Mouse (Mus musculus) ES-Bruce4 (cell line): ENCODE results near the gene Esrrg. TPM values are rescaled to one million over a fixed set of nuclear protein-coding genes. Genes with fewer than 3 reads are reported as not detected.

Source experiments
- H3K27ac ChIP-seq: 2 replicates; pipeline ENCODE4 v1.5.1; 2012; ENCODE audit warnings: low read length, inconsistent platforms; ENCODE audit not compliant: insufficient read depth
- H3K27me3 ChIP-seq: 2 replicates; pipeline ENCODE4 v1.6.1; 2012; ENCODE audit warnings: mild to moderate bottlenecking, low read length, inconsistent platforms; ENCODE audit not compliant: control insufficient read depth, poor library complexity, insufficient read depth, severe bottlenecking
- H3K36me3 ChIP-seq: 2 replicates; pipeline ENCODE4 v1.6.1; 2012; ENCODE audit warnings: inconsistent platforms, mild to moderate bottlenecking, low read length, moderate library complexity; ENCODE audit not compliant: control insufficient read depth, poor library complexity, insufficient read depth, severe bottlenecking
- H3K4me1 ChIP-seq: one replicate; pipeline ENCODE4 v1.8.1; 2011; ENCODE audit warnings: low read length; ENCODE audit not compliant: control insufficient read depth, insufficient read depth
- H3K4me3 ChIP-seq: 2 replicates; pipeline ENCODE4 v1.5.1; 2011; ENCODE audit warnings: low read depth, mild to moderate bottlenecking, low read length
- H3K9ac ChIP-seq: 2 replicates; pipeline ENCODE4 v1.6.1; 2012; ENCODE audit warnings: low read depth, mild to moderate bottlenecking, inconsistent platforms; ENCODE audit not compliant: poor library complexity, severe bottlenecking
- H3K9me3 ChIP-seq: replicated peaks from 2 replicates; pipeline ENCODE4 v1.6.1; 2012; ENCODE audit warnings: mild to moderate bottlenecking, low read length, inconsistent platforms; ENCODE audit not compliant: control insufficient read depth, poor library complexity, insufficient read depth, severe bottlenecking
- CTCF ChIP-seq: IDR thresholded peaks from one replicate; pipeline ENCODE4 v1.8.1; 2011; ENCODE audit warnings: low read depth, low read length
- EP300 ChIP-seq: IDR thresholded peaks from 2 replicates; pipeline ENCODE4 v1.6.1; 2011; ENCODE audit warnings: low read depth, low read length; ENCODE audit not compliant: insufficient read depth
- POLR2A ChIP-seq: IDR thresholded peaks from one replicate; pipeline ENCODE4 v1.8.1; 2011; ENCODE audit warnings: low read length; ENCODE audit not compliant: insufficient read depth
- polyA plus RNA-seq: library from polyadenylated mRNA; stranded (reverse); fragments of >200 nt; gene quantifications from 2 replicates; pipeline ENCODE4 v1.2.4, GENCODE M21; 2011; ENCODE audit warnings: low read depth; ENCODE audit not compliant: missing spikeins, insufficient read depth, insufficient read length

Esrrg gene
- polyA plus RNA-seq, 1 experiment, result not detected

DNA sequence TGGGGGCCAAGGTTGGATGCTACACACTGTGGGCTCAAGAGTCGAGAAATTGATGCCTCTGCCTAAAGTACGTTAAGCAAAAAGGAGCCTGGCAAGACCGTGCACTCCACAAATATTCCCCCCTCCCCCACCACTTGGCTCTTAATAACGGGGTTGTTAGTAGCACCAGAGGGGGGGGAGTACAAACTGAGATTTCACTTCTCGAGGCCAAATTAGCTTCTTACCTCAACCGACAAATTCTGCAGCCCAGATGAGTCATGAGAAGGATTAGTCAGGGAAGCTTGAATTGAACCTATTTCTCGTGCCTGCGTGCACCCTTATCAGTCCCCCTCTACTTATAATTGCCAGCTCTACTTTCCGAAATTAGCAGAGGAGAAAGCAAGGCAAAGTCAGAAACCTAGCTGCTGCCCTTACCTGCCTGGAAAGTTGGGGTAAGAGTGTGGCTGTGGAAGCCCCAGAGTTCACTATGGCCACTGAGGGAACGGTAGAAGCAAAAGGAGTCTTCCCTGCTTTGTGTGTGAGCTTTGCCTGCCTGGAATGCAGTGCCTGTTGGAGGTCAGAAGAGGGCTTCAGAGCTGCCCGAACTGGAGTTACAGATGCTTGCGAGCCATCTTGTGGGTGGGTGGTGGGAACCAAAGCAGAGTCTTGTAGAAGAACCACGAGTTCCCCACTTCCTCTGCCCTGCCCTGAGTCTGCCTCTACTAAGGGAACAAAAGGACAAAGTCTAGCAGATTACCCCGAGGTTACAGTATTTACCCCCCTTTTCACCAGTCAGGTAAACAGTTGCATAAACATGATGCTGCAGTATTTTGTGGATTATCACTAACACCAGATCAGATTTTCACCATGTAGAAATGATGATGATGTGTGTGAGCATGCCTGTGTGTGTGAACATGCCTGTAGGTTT is 409.6 kb downstream of the Esrrg start:
- H3K4me1 ChIP-seq, result no peaks in the 10 kb centered on the region
- H3K36me3 ChIP-seq, result no peaks in the 10 kb centered on the region
- TF ChIP-seq POLR2A (no peak), EP300 (no peak), CTCF (no peak)
- no peak overlapping the region for H3K4me3 ChIP-seq
- no peak overlapping the region for H3K9ac ChIP-seq
- no peaks in the 10 kb centered on the region for H3K9me3 ChIP-seq
- no peaks in the 10 kb centered on the region for H3K27me3 ChIP-seq
- H3K27ac ChIP-seq, result no peak overlapping the region

DNA sequence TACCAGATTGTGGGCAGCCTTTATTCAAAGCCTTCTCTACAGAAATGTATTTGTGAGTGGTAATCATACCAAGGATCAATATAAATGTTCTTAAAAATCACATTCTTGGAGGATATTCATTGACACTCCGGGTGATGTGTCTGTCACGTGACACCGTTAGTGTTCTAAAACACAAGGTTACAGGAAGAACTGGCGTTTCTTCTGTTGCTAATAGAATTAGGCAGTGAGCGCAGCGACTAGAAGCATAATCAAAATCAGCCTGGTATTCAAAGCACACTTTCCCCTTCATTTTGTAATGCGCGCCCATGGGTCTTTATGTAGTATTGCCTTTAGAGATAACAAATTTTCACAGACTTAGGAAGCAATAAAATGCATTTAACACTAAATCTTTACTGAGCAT is 420.6 kb downstream of the Esrrg start:
- Histone ChIP-seq H3K36me3 (no peaks in the 10 kb centered on the region), H3K4me1 (no peaks in the 10 kb centered on the region)

DNA sequence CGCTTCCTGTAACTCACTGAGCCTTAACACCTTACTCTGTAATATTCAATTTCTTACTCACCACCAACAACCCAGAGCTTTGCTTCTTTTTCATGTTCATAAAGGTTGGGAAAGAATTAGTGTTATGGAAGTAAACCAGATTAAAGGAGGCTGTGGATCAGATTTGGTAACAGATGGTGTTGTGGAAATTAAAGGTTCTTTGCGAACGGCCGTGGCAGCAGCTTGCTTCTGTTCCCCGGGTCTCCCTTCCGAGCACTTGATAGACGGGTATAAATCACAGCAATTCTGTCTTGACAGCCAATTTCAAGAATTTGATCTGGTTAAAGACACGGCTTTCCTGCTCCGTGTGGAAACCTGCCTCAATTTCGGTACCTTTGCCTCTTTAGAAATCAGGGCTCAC is 421.5 kb downstream of the Esrrg start:
- Histone ChIP-seq H3K36me3 (no peaks in the 10 kb centered on the region), H3K4me3 (no peak overlapping the region), H3K9me3 (no peaks in the 10 kb centered on the region), H3K27ac (no peak overlapping the region), H3K27me3 (no peaks in the 10 kb centered on the region), H3K4me1 (no peaks in the 10 kb centered on the region), H3K9ac (no peak overlapping the region)
- no peak for TF ChIP-seq CTCF
- TF ChIP-seq POLR2A, result no peak
- TF ChIP-seq EP300, result no peak

More for the DNA sequence above, 420.6 kb downstream of the Esrrg start:
- Histone ChIP-seq H3K27me3 (no peaks in the 10 kb centered on the region), H3K4me3 (no peak overlapping the region), H3K9ac (no peak overlapping the region), H3K27ac (no peak overlapping the region), H3K9me3 (no peaks in the 10 kb centered on the region)
- TF ChIP-seq EP300, result no peak
- no peak for TF ChIP-seq POLR2A
- TF ChIP-seq CTCF, result no peak

DNA sequence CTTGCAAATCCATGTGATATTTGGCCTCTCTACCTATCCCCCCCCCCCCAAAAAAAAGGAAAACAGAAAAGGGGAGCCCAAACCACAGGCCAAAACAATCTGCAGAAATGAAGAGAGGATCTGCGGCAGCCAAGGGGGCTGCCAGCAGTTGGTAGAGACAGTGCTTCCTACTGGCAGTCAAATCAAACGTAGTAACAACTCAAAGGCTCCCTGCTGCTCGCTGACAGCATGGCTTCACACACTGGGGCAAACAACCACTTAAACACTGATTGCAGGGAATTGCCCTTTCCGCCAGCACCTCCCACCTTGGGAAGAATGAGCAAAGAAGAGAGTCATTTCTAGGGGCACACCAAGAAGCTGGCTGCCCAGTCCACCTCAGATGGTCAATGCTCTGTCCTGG is 422.7 kb downstream of the Esrrg start:
- TF ChIP-seq POLR2A (no peak), EP300 (no peak), CTCF (no peak)
- Histone ChIP-seq H3K9me3 (no peaks in the 10 kb centered on the region), H3K27ac (no peak overlapping the region), H3K27me3 (no peaks in the 10 kb centered on the region), H3K4me3 (no peak overlapping the region), H3K9ac (no peak overlapping the region), H3K4me1 (no peaks in the 10 kb centered on the region), H3K36me3 (no peaks in the 10 kb centered on the region)

DNA sequence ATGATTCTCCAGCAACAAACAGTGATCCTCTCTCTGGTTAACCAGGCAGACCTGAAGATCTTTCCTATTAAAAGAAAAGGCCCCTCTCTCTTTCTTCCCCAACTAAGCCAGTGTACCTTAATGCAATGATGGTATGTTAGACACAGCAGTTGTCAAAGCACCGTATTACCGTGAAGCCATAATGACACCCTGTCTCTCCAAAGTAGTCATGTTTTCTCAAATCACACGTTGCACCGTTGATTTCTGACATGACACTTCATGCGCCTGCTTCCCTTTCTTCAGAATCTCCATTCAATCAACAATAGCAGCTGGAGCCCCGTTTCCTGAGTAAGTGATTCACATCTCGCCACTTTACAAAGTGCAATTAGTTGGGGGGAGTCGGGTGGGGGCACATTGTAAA is 427.4 kb downstream of the Esrrg start:
- Histone ChIP-seq H3K36me3 (no peaks in the 10 kb centered on the region), H3K4me1 (no peaks in the 10 kb centered on the region), H3K9me3 (no peaks in the 10 kb centered on the region), H3K4me3 (no peak overlapping the region), H3K9ac (no peak overlapping the region), H3K27ac (no peak overlapping the region), H3K27me3 (no peaks in the 10 kb centered on the region)
- TF ChIP-seq CTCF (no peak), POLR2A (no peak), EP300 (no peak)

DNA sequence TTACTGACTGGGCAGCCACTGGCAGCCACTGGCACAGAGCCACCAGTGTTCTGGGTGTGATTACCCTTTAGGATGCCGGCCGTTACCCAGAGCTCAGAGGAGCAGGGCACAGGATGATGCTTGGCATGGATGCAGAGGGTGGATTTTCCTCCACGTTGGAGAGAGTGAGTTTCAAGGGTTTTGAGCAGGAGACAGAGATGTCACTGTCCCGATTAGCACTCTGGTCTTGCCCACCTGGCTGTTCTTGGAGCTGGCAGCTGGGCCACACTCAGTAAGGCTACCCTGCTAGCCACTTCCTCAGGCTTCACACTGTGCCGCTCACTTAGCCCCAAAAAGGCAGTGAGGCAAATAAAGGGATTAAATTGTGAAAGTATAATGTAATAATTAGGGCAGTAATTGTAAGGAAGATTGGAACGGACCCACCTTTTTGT is 438.1 kb downstream of the Esrrg start:
- Histone ChIP-seq H3K27ac (no peak overlapping the region), H3K9ac (no peak overlapping the region), H3K27me3 (no peaks in the 10 kb centered on the region), H3K9me3 (no peaks in the 10 kb centered on the region), H3K4me1 (no peaks in the 10 kb centered on the region), H3K4me3 (no peak overlapping the region), H3K36me3 (no peaks in the 10 kb centered on the region)
- no peak for TF ChIP-seq POLR2A
- no peak for TF ChIP-seq CTCF
- no peak for TF ChIP-seq EP300
